Mouse (Mus musculus) E14TG2a.4 (cell line): ENCODE data around the gene BC003965.

ENCODE experiments used
- CTCF ChIP-seq: conservative IDR thresholded peaks from 2 replicates; pipeline ENCODE4 v1.5.1; 2014; ENCODE audit warnings: low read length
- NANOG ChIP-seq: IDR thresholded peaks from 2 replicates; pipeline ENCODE4 v1.6.1; 2014; ENCODE audit warnings: borderline replicate concordance, low read length, mixed read lengths

GRCm38 (mm10) chr17:25221821-25222503 lies 37.6 kb downstream of the BC003965 start:
- TF ChIP-seq CTCF: no peak
- no peak for TF ChIP-seq NANOG
